Mouse (Mus musculus) large intestine, adult 2 months (tissue): ENCODE measurements at regions not wholly inside any gene's neighbourhood (a gene's known extent, or its start where the extent isn't known, plus 50 kb on each side); places are given as distances from the start of the nearest gene placed in this dataset.
"Not testable (repeated sequence)": the region's sequence is repeated elsewhere in the genome, so short reads cannot be mapped to it uniquely, and the experiment has no call there.

Experiments used
- DNase-seq: peaks from one replicate; pipeline ENCODE4 v3.0.0-alpha.2; 2012; ENCODE audit warnings: low read depth, low spot score
- WGBS: fragments of 180-500 bp; shearing (Covaris S2); methylation state at CpG from one replicate; pipeline ENCODE4 v1.1.7; 2018; 5-methylcytosine and 5-hydroxymethylcytosine counted together

DNA sequence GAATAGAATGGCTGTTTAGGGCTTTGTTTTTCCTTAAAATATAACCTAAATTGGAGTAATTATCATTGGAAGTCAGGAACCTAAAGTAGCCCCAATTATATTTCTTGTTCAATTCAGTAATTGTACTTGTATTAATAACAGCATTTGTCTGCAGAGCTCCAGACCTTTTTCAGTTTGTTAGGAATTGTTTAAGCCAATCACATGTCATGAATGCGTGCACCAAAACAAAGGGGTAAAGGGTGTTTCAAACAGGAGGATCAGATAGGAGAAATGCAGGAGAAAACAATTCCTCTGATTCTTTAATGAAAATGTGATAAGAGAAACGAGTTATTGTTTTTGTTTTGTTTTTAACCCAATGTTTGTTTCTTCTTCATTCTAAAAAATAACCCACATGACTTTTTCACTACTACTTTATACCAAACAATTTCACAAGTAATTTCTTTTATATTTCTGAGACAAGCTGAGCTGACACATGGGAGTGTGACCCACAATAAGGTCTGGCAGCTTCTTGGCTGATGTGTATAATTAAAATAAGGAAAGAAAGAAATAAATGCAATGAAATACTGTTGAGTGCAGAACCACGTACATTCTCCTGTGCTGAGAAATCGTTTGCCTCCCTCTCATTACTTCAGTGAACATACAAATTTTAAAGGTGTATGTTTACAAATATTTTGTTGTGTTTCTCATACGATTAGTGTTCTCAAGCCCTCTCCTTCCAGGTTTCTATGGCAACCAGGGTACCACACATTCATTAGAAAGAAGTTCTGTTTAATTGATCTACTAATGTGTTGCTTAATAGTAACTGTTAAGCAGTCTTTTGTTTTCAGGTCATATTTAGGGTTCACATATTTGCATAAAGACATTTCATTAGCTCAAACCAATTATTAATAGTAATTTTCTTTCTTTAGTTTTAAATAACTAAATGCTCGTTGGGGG, 397.7 kb downstream of the Isl1 start:
- DNase-seq, result no peak
- 67% methylated on average over 6 of the region's 6 CpGs for WGBS

DNA sequence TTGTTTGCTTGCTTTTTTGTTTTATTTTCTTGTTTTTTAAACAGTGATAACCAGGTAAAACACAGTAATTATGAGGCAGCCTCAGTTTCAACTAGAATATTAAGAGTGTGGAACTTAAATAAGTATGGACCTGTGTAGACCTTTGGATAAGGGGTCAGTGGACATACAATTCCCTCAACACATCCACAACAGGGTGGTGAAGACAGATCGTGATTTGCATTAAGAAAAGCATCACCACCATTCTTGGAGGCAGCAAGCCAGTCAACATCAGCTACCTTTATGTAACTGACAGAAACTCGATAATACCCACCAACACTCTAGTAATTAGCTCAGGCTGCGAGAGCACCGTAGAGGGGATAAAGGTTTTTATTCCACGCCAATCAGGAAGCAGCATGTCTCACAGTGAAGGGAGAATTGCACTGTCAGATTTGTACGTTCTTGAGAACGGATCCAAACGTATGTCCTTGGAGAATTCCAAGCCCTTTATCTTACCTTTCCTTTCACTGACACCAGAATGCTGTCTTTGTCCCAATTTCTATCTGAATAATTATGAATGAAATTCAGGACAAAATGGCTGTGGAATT, 398.5 kb downstream of the Isl1 start:
- 75% methylated on average over 8 of the region's 8 CpGs for WGBS
- DNase-seq, result no peak

DNA sequence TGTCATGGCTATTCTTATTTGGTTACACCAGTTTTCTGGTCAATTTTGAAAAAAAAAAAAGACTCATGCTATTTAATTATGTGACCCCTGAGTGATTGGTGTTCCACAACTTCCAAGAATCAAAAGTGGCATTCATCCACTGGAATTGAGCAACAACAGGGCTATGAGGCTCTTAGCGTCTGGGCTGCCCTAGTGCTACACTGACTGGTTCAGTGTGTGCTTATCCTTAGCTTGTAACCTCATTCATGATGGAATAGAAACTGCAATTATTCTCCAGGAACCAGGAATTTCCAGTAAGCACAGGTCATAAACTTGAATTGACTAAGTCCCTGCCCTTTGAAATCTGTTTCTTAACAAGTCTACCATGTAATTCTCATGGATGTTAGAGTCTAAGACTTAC, 428.9 kb downstream of the Isl1 start:
- DNase-seq, result no peak
- 27% methylated on average over 1 of the region's 1 CpGs for WGBS

DNA sequence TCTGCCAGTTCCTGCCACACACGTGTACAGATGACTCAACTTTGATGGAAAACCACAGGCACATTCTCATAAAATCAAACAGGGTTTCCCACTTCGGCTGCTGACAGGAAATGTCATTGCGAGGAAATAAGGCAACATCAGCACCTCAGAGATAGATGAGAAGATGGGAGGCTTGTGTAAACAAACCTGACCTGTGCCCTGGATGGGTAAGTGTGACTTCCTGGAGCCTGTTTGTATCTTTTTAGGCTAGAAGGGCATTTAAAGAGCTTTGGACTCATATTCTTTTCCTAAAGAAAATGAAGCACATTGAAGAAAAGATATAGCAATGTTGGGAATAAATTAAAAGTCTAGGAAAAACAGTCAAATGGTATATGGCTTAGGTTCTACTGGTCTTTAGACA, 449.0 kb downstream of the Isl1 start:
- DNase-seq, result no peak
- WGBS, result 27% methylated on average over 3 of the region's 3 CpGs

DNA sequence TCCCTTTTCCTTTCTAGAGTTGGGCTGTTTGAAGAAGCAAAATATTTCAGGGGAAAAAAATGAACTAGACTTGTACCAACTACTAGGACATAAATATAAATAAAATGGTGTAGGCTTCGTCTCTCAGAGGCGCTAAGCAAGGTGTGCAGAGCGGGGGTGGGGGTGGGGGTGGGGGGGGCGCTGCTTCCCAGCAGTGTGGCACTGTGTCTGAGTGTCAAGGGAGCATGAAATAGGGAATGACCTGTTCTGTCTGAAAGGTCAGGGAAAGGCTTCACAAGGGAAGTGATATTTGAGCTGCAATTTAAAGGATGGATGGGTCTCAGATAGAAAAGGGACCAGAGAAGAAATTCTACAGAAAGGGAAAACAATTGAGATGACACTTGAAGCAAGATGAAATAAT, 452.9 kb downstream of the Isl1 start:
- WGBS, result 76% methylated on average over 4 of the region's 4 CpGs
- no peak for DNase-seq

DNA sequence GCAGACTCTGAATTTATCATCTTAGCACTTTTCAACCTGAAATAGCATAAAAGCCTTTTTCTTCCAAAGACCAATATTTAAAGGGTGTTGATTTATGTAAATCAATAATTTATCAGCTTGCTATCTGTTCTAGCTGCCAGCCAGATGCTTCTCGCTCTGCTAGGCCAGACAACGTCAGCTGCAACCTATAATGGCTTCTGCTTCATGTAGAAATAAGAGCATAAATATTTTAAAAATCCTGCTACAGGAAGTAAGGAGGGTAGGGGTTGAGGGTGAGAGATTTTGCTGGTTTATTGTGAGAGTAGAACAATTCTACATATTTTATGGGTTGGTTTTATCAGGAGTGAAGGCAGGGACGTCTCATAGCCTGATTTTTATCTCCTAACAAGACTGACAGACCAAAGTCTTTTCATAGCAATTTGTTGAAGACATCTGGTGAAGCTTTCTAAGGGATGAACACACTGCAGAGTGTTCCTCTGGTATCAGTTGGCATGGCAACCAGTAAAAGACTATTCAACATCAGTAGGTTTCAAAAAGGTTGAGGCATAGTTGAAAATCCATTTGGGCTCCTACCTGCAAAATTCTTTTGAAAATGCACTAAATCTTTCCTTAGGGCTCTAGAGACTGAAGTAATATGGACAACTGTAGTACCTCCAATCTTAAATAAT, 456.7 kb downstream of the Isl1 start:
- 55% methylated on average over 3 of the region's 3 CpGs for WGBS

DNA sequence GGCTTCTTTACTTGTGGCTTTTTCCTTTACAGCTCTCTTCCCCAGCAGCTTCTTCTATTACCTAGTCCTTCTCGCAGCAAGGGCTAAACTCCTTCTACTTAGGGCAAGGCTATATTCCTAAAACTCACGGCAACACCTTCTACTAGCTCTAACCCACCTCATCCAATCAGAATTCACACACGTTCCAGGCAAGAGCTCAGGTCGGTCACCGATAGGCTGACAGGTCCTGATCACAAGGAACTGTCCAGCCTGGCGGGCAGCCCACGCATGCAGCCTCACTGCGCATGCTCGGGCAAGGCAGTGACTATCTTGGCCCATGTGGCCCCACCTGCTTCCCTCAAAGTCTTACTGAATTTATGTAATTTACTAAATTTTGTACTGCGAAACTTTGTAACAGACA, 466.4 kb downstream of the Isl1 start:
- no peak for DNase-seq
- 62% methylated on average over 10 of the region's 10 CpGs for WGBS

More for the DNA sequence above, 456.7 kb downstream of the Isl1 start:
- no peak for DNase-seq

DNA sequence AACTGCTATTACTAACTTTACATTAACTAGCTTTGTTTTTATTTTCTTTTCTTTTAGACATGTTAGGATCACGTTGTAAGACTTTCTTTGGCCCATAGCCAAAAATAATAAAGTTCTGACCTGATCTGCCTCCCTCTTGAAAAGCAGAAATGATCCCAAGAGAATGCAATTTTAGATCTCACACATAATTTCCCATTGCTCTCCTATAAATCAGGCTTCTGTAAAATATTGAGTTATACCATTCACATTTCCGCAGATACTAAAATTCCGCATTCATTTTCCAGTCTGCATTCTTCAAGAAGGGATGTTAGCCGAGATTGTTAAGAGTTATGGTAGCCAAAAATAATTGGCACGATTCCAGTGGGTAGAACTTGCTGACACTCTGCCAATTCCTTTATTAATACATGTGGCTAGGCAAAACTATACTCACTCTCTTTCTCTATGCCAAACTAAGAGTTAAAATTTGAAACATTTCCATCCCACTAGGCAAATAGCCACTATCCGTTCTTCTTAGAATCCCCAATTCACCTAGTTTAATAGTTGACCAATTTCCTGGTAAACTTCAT, 473.2 kb downstream of the Isl1 start:
- WGBS, result 44% methylated on average over 6 of the region's 6 CpGs
- no peak for DNase-seq

DNA sequence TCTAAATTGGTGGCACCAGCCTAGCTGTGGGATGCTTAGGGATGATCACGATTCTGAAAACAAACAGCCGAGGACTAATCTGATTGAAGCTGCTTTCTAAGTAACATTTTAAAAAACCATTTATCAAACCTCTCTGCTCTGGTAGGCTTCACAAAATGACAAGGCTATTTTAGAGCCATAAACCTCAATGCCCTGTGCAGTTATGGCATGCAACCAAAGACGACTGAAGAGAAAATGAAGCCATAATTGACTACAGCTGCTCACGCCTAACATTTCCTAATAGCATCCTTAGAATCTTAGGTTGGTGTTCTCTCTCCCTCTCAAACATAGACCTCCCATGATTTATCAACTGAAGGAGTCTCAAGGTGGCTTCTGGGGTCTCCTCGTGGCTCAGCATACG, 484.3 kb downstream of the Isl1 start:
- WGBS, result 45% methylated on average over 6 of the region's 6 CpGs
- DNase-seq, result no peak

DNA sequence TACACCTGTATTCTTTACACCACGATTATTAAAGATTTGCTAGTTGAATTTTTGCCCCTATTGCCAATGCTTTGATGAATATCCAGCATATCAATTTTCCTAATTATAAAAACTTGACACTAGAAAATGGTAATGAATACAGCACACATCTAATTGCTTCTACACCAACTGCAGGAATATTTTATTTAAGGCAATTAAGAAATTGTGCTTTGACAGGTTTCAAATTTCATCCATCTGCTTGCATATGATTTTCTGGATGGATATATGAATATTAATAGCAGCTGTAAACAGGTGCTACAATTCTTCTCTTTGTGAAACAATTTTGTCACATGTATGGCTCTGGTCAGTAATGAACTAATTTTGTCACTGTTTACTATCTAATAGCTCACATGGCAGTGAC, 487.0 kb downstream of the Isl1 start:
- no peak for DNase-seq
- WGBS, result 39% methylated on average over 1 of the region's 1 CpGs

DNA sequence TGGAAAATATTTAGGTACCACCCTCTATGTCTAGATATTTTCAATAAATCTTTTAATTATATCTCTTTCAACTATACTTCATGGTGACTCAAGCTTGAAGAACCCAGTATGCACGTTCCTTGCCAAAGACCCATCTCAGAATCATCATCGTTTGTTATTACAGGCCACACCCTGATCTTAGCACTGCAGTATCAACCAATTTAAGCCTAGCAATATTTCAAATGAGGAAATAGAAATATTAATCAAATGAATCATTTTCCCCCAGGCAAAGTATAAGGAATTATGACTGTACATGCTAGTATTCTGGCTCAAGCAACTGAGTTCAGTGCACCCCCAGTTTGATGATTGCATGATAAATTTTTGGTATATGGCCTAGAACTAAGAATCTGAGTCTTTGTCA, 495.3 kb downstream of the Isl1 start:
- DNase-seq, result no peak
- 70% methylated on average over 2 of the region's 2 CpGs for WGBS

DNA sequence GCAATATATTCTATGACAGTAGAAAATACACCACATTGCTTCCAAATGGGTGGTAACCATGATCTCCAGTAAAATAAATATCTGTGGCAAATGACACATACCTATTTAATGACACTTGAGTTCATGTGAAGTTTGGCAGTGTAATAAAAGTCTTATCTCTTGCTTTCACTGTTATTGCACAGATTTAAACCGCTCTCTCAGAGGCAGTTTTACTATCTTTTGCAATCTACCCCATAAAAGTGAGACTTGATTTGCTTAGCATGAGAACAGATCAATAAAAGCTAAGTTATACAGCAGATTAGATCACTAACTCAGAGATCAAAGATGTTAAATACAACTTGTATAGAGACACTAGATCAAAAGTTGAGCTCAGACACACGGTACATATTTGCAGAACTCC, 510.2 kb downstream of the Isl1 start:
- 19% methylated on average over 2 of the region's 2 CpGs for WGBS
- peak; percentile 40 for DNase-seq

DNA sequence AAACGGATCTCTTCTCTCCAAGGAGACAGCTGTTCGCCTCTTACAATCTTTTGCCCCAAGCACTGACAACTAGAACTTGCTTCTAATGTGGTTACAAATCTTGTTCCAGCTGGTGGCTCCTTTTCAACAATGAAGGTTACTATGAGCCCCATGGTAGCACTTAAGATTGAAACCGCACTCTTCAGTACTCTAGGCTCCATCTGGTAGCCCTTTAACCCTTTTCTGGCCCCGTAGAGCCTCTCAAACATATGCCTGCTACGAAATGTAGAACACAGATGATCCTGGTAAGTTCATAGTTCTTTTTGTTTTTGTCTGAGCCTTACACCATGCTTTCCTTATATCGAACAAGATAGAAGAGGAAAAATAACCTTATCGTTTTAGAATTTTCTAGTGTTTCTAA, 558.2 kb downstream of the Isl1 start:
- DNase-seq, result no peak
- WGBS, result 83% methylated on average over 7 of the region's 7 CpGs

DNA sequence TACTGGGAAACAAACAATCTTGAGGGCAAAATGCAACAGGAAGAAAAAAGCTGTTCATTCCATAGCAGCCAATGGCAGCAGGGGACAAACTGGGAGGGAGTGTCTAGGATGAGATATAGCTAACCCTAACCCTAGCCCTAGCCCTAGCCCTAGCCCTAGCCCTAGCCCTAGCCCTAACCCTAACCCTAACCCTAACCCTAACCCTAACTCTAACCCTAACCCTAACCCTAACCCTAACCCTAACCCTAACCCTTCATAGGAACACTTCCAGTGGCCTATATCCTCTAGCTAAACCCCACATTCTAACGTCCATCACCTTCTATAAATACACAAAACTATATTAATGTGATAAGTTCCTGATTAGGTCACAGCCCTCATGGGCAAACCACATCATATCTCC, 567.4 kb downstream of the Isl1 start:
- WGBS, result 74% methylated on average over 1 of the region's 1 CpGs
- not testable (repeated sequence) for DNase-seq

DNA sequence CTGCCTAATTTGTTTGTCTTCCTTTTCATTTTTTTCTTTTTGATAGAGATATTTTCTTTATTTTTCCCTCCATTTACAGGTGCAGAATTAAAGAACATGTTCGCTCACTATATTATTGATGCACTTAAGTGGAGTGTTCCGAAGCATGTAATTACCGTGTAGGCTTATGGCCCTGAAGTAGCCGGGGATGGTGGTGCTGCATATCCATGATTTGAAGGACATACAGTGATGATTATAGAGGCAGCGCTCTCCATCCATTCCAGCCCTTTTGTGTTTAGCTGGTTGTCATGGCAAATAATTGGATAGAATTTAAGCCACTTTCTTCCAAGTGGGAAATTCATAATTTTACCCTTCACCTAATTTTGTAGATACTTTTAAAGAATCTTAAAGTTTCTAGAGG, 581.5 kb downstream of the Isl1 start:
- DNase-seq, result no peak
- WGBS, result 89% methylated on average over 5 of the region's 5 CpGs

DNA sequence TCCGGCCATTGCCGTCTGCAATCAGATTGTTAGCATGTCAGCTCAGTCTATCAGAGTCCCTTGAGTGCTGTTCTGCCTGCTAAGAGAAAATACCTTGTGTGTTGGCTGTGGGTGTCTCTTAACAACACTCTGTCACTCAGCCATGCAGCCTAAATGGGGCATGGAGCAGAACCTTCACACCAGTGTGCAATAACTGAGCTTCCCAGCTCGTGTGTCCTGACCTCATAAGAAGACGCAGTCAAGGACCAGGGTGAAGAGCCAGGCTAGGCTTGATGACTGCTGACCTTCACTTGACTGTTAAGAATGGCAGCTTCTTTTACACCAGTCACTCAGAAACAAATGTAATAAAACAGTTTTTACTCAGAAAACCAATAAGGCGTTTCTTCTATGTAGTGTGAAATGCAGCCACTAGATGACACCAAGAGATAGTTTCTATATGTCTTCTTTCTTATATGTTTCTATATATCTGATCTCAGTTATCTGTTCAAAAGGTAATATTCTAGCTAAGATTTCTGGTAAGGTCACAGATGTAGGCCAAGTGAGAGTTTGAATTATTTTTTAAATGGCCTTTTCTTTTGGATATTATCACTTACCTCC, 584.0 kb downstream of the Isl1 start:
- no peak for DNase-seq
- 42% methylated on average over 5 of the region's 5 CpGs for WGBS

DNA sequence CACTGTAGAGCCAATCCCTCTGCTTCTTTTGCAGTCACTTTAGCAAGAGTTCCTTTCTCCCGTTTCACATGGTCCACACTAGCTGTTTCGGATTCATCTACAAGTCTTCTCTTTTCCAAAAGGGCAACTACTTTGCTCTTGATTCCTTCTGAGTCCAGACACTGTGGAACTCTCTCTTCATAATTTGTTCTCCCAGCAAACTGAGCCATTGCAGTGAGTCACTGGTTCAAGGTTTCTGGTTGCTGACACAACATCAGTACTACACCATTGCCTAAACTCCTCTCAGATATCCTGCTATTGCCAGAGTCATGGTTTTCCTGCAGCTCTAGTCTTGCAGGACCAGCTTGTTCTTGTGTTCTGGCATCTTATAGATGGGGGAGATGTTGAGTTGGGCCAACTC, 590.2 kb downstream of the Isl1 start:
- DNase-seq, result no peak
- 89% methylated on average over 2 of the region's 2 CpGs for WGBS

DNA sequence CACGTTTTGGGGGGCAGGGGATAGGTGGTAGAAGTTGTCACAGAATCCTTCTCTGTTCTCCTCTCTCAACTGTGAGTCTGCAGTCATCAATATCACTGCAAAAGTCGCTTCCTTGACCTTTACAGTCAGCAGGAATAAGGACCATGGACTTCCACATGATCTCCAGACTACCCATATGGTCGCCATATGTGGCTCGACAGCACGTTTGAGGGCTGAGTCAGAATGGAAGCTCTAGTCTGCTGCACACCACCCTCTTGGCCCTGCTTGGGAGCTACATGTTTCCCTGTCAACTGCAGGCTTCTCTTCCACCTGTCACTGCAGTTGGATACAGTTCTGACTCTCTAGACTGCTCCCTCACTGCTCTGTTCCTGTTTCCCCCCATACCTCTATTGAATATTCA, 590.6 kb downstream of the Isl1 start:
- DNase-seq, result no peak
- 61% methylated on average over 5 of the region's 5 CpGs for WGBS

DNA sequence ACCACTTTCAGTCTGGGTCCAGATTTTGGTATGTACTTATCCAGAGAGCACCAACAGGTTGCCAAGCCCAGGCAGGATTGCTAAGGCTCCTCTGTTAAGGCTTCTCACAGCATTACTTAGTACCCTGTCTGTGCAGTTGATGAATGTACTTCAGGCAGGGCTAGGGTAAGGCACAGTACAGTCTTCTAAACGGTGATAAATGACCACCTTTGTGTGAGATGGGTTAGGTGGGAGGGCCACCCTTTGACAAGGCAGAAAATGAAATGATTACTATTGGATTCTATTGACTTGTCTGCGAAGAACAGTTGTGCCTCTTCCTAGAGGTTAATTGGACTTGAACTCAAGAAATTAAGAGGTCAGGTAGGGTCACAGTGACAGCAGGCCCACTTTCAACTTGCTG, 594.4 kb upstream of the Itga1 start:
- whole genome bisulfite sequencing, result 38% methylated on average over 2 of the region's 2 CpGs

DNA sequence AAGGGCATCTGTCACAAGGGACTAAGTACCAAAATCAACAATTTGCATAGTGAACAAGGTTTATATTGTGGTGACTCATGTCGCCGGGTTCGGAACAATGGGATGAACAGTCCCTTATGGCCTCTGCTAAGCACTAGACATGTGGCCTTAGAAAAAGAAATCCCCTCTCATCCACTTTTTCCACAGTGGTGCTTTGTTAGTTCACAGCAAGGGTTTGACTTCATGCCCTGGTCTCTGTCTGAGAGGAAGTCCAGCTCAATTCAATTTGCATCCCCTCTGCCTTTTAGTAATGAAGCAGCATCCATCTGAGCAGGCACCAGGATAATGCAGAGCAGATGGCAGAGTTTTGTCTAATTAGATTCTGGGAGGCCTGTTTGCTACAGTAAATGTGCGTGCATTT, 585.7 kb upstream of the Itga1 start:
- DNase-seq, result no peak
- WGBS, result 66% methylated on average over 4 of the region's 4 CpGs

More for the DNA sequence above, 594.4 kb upstream of the Itga1 start:
- DNase-seq, result no peak
